Mouse (Mus musculus) gastrocnemius, postnatal 14 days (tissue): ENCODE data around the gene Gfy. TPM values are rescaled to one million over a fixed set of nuclear protein-coding genes. Genes with fewer than 3 reads are reported as not detected.

Source experiments
- DNase-seq: peaks from one replicate; pipeline ENCODE4 v3.0.0; 2021; ENCODE audit warnings: mixed read lengths
- intact Hi-C: fragments of 180-260 bp; cut with DNase I; formaldehyde crosslinking; loops from one replicate; pipeline ENCODE4 v1.15.1; 2025; ENCODE audit warnings: low total_unique reads
- total RNA-seq, 2 experiments: library from RNA; stranded (reverse); gene quantifications; 2 replicates each; pipeline ENCODE4 v1.2.3; 2021

The Gfy gene
- total RNA-seq, 2 experiments from 2014 or later, result 0.16 to 0.23 TPM

GRCm38 (mm10) chr7:45195341-45196175 lies 16.2 kb upstream of the Gfy start:
- peak; percentile 50 for DNase-seq
- intact Hi-C loops, result no loop called here

- intact Hi-C loops, result no loop called here
- DNase-seq, result no peak
These were observed 14.8 kb upstream of the Gfy start for GRCm38 (mm10) chr7:45193871-45194785.

GRCm38 (mm10) chr7:45193406-45193805 lies 14.0 kb upstream of the Gfy start:
- intact Hi-C loops, result no loop called here
- peak; percentile 40 for DNase-seq

- intact Hi-C loops, result no loop called here
- DNase-seq, result no peak
These were observed 13.4 kb upstream of the Gfy start for GRCm38 (mm10) chr7:45192585-45193310.

- peak; percentile 73 for DNase-seq
- intact Hi-C loops, result no loop called here
These were observed 12.5 kb upstream of the Gfy start for GRCm38 (mm10) chr7:45191803-45192363.

- intact Hi-C loops, result no loop called here
- DNase-seq, result peak; percentile 2
These were observed 11.8 kb upstream of the Gfy start for GRCm38 (mm10) chr7:45191161-45191560.

- intact Hi-C loops, result no loop called here
- no peak for DNase-seq
These were observed 10.8 kb upstream of the Gfy start for GRCm38 (mm10) chr7:45190186-45190585.

- intact Hi-C loops, result no loop called here
- no peak for DNase-seq
These were observed 10.2 kb upstream of the Gfy start for GRCm38 (mm10) chr7:45189600-45189999.

- intact Hi-C loops, result no loop called here
- no peak for DNase-seq
These were observed 6.6 kb upstream of the Gfy start for GRCm38 (mm10) chr7:45185921-45186320.

- DNase-seq, result no peak
- intact Hi-C loops, result no loop called here
These were observed 4.3 kb upstream of the Gfy start for GRCm38 (mm10) chr7:45183672-45184071.

- intact Hi-C loops, result no loop called here
- peak; percentile 55 for DNase-seq
These were observed 3.2 kb upstream of the Gfy start for GRCm38 (mm10) chr7:45182606-45183005.

GRCm38 (mm10) chr7:45182199-45182601 lies 2.8 kb upstream of the Gfy start:
- intact Hi-C loops, result no loop called here

GRCm38 (mm10) chr7:45181540-45181939 lies 2.2 kb upstream of the Gfy start:
- intact Hi-C loops, result no loop called here
- DNase-seq, result no peak

More at GRCm38 (mm10) chr7:45182199-45182601, 2.8 kb upstream of the Gfy start:
- DNase-seq, result peak; percentile 87

GRCm38 (mm10) chr7:45180896-45181477 lies 1.6 kb upstream of the Gfy start, which contains the start of gene Pth2:
Gene Pth2, plus strand, starts transcription at chr7:45180995.
- intact Hi-C loops, result no loop called here
- DNase-seq, result no peak

- intact Hi-C loops, result no loop called here
These were observed 819 bp downstream of the Gfy start for GRCm38 (mm10) chr7:45178550-45178949.

GRCm38 (mm10) chr7:45176356-45176755 lies 3.0 kb downstream of the Gfy start:
- intact Hi-C loops, result no loop called here
- no peak for DNase-seq

More at GRCm38 (mm10) chr7:45178550-45178949, 819 bp downstream of the Gfy start:
- no peak for DNase-seq

GRCm38 (mm10) chr7:45175929-45176328 lies 3.4 kb downstream of the Gfy start:
- intact Hi-C loops, result no loop called here
- DNase-seq, result no peak

GRCm38 (mm10) chr7:45175398-45175797 lies 4.0 kb downstream of the Gfy start:
- intact Hi-C loops, result no loop called here
- no peak for DNase-seq
